Mouse (Mus musculus): Measurements from ENCODE around the gene Sult2a2. TPM values are rescaled to one million over a fixed set of nuclear protein-coding genes. Genes with fewer than 3 reads are reported as not detected.
"Not testable (repeated sequence)": the region's sequence is repeated elsewhere in the genome, so short reads cannot be mapped to it uniquely, and the experiment has no call there.

The Sult2a2 gene
- not detected in 2 replicates for polyA plus RNA-seq (2012; rRNA removed)

DNA sequence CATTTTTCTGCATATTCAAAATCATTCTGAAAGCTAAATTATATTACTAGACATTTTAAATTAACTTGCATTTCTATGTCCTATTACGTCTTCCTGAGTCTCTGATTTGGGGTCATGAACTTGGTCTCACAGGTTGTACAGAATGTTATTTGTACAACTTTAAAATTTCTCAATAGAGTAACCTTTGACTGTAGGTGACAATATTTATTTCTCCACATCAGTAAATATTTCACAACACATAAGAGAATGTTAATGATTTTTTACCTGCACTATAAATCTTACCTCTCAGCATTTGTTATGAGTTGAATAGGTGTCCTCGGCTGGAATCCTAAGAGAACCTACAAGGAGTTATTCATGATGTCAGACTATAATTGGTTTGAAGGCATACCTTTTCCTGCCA lies at the start of gene Sult2a2:
Gene Sult2a2, plus strand, starts transcription at position 301 of the 400 bp plus-strand sequence.
- not testable (repeated sequence) for DNase-seq (ENCODE audit: low spot score)

DNA sequence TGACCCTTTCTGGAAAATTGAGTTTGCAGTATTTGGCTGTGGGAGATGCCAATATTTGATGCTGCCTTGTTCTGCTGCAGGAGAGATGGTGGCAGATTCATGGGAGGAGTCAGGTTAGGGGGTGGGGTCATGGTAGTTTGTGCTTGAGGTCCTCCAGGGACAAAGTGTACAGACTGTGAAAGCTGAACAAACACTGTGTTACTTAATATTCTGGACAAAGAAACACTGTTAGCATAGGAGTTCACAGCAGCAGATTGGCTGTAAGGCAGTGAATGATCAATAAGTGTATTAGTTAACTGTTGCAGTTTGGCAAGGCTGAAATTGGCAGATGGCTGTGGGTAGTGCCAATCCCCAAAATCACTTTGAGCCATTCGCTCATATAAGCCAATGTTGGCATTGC lies 80.6 kb downstream of the Sult2a2 start:
- DNase-seq (ENCODE audit: low spot score): no peak

Other genes starting within 250 kb of the Sult2a2 start
- gene Bsph2, start 162.4 kb upstream of the Sult2a2 start, polyA plus RNA-seq (2012; rRNA removed): not detected in 2 replicates
- gene Sult2a5, start 109.5 kb upstream of the Sult2a2 start, polyA plus RNA-seq (2012; rRNA removed): not detected in 2 replicates
- gene Sult2a1, start 103.9 kb downstream of the Sult2a2 start, polyA plus RNA-seq (2012; rRNA removed): not detected in 2 replicates